Mouse (Mus musculus) kidney, embryonic 16.5 days (tissue): ENCODE data around the gene Cep170b. TPM values are rescaled to one million over a fixed set of nuclear protein-coding genes. Genes with fewer than 3 reads are reported as not detected.

Source experiments
- ATAC-seq: fragments of 200-750 bp; cut with Nextera tagmentation; 2 replicates; pipeline ENCODE4 v1.8.0; 2017; ENCODE audit warnings: moderate TSS enrichment; ENCODE audit not compliant: low FRiP score, low TSS enrichment
- H3K27ac ChIP-seq: fragments of 300-500 bp; sonication (generic); 2 replicates; pipeline ENCODE4 v1.5.1; 2014; ENCODE audit warnings: low read length
- H3K27me3 ChIP-seq: fragments of 300-500 bp; sonication (generic); 2 replicates; pipeline ENCODE4 v1.6.1; 2014; ENCODE audit warnings: low read length, control low read depth, mixed read lengths; ENCODE audit not compliant: insufficient read depth
- H3K36me3 ChIP-seq: fragments of 300-500 bp; sonication (generic); 2 replicates; pipeline ENCODE4 v1.6.1; 2014; ENCODE audit warnings: low read length, control low read depth, mixed read lengths; ENCODE audit not compliant: insufficient read depth
- H3K4me1 ChIP-seq: fragments of 300-500 bp; sonication (generic); 2 replicates; pipeline ENCODE4 v1.6.1; 2014; ENCODE audit warnings: low read length, control low read depth, mixed read lengths; ENCODE audit not compliant: insufficient read depth
- H3K4me2 ChIP-seq: fragments of 300-500 bp; sonication (generic); replicated peaks from 2 replicates; pipeline ENCODE4 v1.6.1; 2014; ENCODE audit warnings: low read depth, low read length
- H3K4me3 ChIP-seq: fragments of 300-500 bp; sonication (generic); 2 replicates; pipeline ENCODE4 v1.5.1; 2014; ENCODE audit warnings: mild to moderate bottlenecking, low read length
- H3K9ac ChIP-seq: fragments of 300-500 bp; sonication (generic); replicated peaks from 2 replicates; pipeline ENCODE4 v1.6.1; 2014; ENCODE audit warnings: low read length
- H3K9me3 ChIP-seq: fragments of 300-500 bp; sonication (generic); 2 replicates; pipeline ENCODE4 v1.6.1; 2016; ENCODE audit warnings: low read length, control low read depth
- WGBS: fragments of 180-500 bp; shearing (Covaris S2); extraction: QIAGEN DNeasy Blood & Tissue Kit; methylation state at CpG from one replicate; pipeline ENCODE4 v1.1.7; 2014; 5-methylcytosine and 5-hydroxymethylcytosine counted together
- polyA plus RNA-seq: library from polyadenylated mRNA; unstranded; fragments of >200 nt; fragmentation: Nextera tagmentation; extraction: Ambion mirVana; gene quantifications from 2 replicates; pipeline ENCODE4 v1.2.1, GENCODE M21; 2015

Cep170b gene
- polyA plus RNA-seq, 1 experiment from 2014 or later = 17.5 TPM

DNA sequence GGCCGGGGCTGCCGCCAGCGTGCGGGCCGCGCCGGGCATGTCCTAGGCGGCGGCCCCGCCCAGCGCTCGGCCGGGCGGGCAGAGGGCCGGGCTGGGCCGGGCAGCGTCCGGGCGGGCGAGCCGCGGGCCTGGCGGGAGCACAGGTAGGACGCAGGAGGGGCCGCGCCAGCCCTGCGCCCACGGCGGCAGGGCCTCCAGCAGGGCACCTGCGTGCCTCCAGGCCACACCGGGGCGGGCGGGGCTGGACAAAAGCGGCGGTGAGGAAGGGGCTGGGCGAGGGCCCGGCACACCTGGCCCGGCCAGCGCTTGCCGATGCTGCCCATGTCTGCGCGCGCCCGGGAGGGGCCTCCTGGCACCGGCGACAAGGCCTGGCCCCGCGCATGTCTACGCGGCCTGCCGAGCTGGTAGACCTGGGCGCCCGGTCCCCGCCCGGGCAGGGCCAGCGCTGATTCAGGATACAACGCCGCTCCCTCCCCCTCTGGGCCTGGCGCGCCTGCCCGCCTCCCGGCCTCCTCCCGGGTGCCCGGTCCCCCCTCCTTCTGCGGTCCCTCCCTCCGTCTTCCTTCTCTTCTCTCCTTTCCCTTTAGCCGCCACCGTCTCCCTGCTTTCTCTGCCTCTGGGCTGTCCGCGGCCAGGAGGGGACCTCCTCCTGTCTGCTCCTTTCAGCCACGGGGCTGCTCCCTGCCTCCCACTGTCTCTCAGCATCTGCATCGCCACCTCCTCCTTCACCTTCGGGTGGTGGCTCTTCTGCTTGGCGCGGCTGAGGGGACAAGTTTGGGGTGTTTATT lies 2.2 kb downstream of the Cep170b start:
- Histone ChIP-seq H3K27me3 (no peaks in the 10 kb centered on the region), H3K27ac (peak overlapping the region; percentile 95), H3K36me3 (peaks cover 6% of the 10 kb centered on the region; the same call in 1 of the 2 replicates), H3K9ac (peak overlapping the region; percentile 86), H3K4me1 (peaks cover 34% of the 10 kb centered on the region), H3K9me3 (no peaks in the 10 kb centered on the region), H3K4me2 (peak overlapping the region; percentile 87), H3K4me3 (peak overlapping the region; percentile 79)
- WGBS = under 1% methylated on average over 58 of the region's 75 CpGs
- peak; percentile 49 for ATAC-seq

DNA sequence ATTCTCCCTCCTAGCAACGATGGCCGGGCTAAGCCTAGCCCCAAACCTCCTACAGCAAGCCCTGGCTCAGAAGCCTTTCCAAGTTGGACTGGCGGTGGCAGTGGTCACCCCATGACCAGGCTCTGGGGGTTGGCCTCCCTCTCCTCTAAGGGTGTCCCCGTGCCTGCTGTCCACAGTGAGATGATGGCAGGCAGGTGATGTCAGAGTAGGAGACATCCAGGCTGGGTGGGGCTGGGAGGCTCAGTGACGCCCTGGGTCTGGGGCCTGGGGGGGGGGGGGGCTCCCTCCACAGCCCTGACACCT lies 2.7 kb downstream of the Cep170b start:
- WGBS = 2% methylated on average over 5 of the region's 5 CpGs
- Histone ChIP-seq H3K27me3 (no peaks in the 10 kb centered on the region), H3K4me1 (peaks cover 34% of the 10 kb centered on the region), H3K36me3 (peaks cover 6% of the 10 kb centered on the region; the same call in 1 of the 2 replicates), H3K9me3 (no peaks in the 10 kb centered on the region), H3K4me3 (peak overlapping the region; percentile 79), H3K27ac (peak overlapping the region; percentile 95; the same call in 1 of the 2 replicates), H3K4me2 (peak overlapping the region; percentile 87), H3K9ac (peak overlapping the region; percentile 86)
- peak; percentile 0; the same call in 1 of the 2 replicates for ATAC-seq

GRCm38 (mm10) chr12:112723445-112723844 lies 3.2 kb downstream of the Cep170b start:
- Histone ChIP-seq H3K4me2 (peak overlapping the region; percentile 87), H3K9ac (peak overlapping the region; percentile 86), H3K9me3 (no peaks in the 10 kb centered on the region), H3K4me3 (peak overlapping the region; percentile 79), H3K27me3 (no peaks in the 10 kb centered on the region), H3K4me1 (peaks cover 34% of the 10 kb centered on the region), H3K36me3 (peaks cover 6% of the 10 kb centered on the region; the same call in 1 of the 2 replicates), H3K27ac (no peak overlapping the region)
- 88% methylated on average over 6 of the region's 6 CpGs for WGBS
- no peak for ATAC-seq

DNA sequence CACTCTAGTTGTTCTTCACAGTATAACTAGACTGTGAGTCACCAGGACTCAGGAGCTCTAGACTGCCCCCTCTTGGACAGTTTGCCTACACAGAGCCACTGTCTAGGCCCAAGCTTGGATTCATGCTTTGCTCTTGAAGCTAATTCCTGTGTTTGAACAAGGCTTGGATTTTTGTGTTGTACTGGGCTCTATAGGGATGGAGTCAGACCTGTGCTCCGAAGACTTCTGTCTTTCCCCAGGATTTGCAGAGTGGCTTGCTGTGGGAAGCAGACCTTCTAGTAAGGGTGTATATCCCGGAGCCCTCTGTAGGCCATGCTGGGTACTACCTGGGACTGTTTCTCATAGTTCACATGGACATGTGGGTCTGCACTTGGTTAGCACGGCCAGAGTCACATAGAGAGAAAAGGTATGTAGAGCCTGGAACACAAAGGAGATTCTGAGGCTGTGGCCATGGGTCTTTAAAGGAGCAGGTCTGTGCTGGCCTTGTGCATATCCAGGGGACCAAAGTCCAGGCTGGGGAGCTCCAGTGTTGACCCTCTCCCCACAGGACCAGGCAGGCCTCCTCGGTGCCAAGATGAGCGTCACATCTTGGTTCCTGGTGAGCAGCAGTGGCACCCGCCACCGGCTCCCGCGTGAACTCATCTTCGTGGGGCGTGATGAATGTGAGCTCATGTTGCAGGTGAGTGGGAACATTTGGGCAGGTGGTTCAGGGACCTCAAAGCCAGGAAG lies 4.0 kb downstream of the Cep170b start:
- H3K9me3 ChIP-seq = no peaks in the 10 kb centered on the region
- no peaks in the 10 kb centered on the region for H3K27me3 ChIP-seq
- H3K4me3 ChIP-seq = no peak overlapping the region
- no peak overlapping the region for H3K4me2 ChIP-seq
- WGBS = 73% methylated on average over 11 of the region's 11 CpGs
- no peak overlapping the region for H3K9ac ChIP-seq
- no peak overlapping the region for H3K27ac ChIP-seq
- peaks cover 29% of the 10 kb centered on the region for H3K4me1 ChIP-seq
- no peak for ATAC-seq
- peaks cover 6% of the 10 kb centered on the region; the same call in 1 of the 2 replicates for H3K36me3 ChIP-seq

- Histone ChIP-seq H3K4me2 (no peak overlapping the region), H3K4me3 (no peak overlapping the region), H3K9me3 (no peaks in the 10 kb centered on the region), H3K27me3 (no peaks in the 10 kb centered on the region), H3K4me1 (peaks cover 6% of the 10 kb centered on the region), H3K9ac (no peak overlapping the region), H3K27ac (no peak overlapping the region), H3K36me3 (peaks cover 21% of the 10 kb centered on the region; the same call in 1 of the 2 replicates)
- 81% methylated on average over 8 of the region's 8 CpGs for WGBS
- no peak for ATAC-seq
Observed at GRCm38 (mm10) chr12:112727801-112728200, 7.5 kb downstream of the Cep170b start.

DNA sequence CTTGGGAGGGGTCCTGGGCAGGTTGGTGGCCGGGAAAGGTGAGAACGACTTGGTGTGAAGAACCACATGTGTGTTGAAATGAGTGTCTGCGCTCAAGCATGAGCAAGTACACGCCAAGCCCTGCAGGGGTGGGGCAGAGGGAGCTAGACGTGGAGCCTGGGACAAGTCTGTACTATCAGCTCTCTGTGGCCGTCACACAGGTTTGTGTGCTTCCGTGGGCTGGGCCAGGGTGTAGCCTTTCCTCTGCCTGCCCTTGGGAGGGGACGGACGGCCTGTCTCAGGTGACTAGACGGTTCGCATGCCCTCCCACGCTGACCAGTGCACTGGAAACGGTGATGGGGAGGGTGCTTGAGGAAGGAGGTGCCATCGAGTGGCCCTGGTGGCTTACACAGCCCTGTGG lies 10.6 kb downstream of the Cep170b start:
- no peak for ATAC-seq
- H3K9me3 ChIP-seq = no peaks in the 10 kb centered on the region
- 54% methylated on average over 14 of the region's 14 CpGs for WGBS
- H3K4me3 ChIP-seq = no peak overlapping the region
- H3K4me1 ChIP-seq = no peaks in the 10 kb centered on the region; the same call in 1 of the 2 replicates
- no peak overlapping the region for H3K4me2 ChIP-seq
- no peak overlapping the region for H3K9ac ChIP-seq
- H3K27ac ChIP-seq = no peak overlapping the region
- H3K27me3 ChIP-seq = no peaks in the 10 kb centered on the region
- peaks cover 35% of the 10 kb centered on the region for H3K36me3 ChIP-seq

- H3K4me1 ChIP-seq = no peaks in the 10 kb centered on the region; the same call in 1 of the 2 replicates
- H3K9ac ChIP-seq = no peak overlapping the region
- no peak overlapping the region for H3K27ac ChIP-seq
- H3K9me3 ChIP-seq = no peaks in the 10 kb centered on the region
- H3K4me3 ChIP-seq = no peak overlapping the region
- no peak overlapping the region for H3K4me2 ChIP-seq
- H3K36me3 ChIP-seq = peaks cover 42% of the 10 kb centered on the region
- WGBS = 80% methylated on average over 10 of the region's 10 CpGs
- ATAC-seq = no peak
- no peaks in the 10 kb centered on the region for H3K27me3 ChIP-seq
Observed at GRCm38 (mm10) chr12:112732591-112732990, 12.3 kb downstream of the Cep170b start.

GRCm38 (mm10) chr12:112734108-112734820 lies 14.0 kb downstream of the Cep170b start:
- Histone ChIP-seq H3K27me3 (no peaks in the 10 kb centered on the region), H3K9me3 (no peaks in the 10 kb centered on the region), H3K4me2 (no peak overlapping the region), H3K4me3 (no peak overlapping the region), H3K4me1 (no peaks in the 10 kb centered on the region; the same call in 1 of the 2 replicates), H3K36me3 (peaks cover 59% of the 10 kb centered on the region), H3K9ac (no peak overlapping the region), H3K27ac (no peak overlapping the region)
- 73% methylated on average over 2 of the region's 2 CpGs for WGBS
- no peak for ATAC-seq

GRCm38 (mm10) chr12:112734881-112735655 lies 14.8 kb downstream of the Cep170b start:
- H3K36me3 ChIP-seq = peaks cover 62% of the 10 kb centered on the region

More at GRCm38 (mm10) chr12:112734881-112735655, 14.8 kb downstream of the Cep170b start:
- Histone ChIP-seq H3K27me3 (no peaks in the 10 kb centered on the region), H3K27ac (no peak overlapping the region), H3K4me2 (no peak overlapping the region), H3K9ac (no peak overlapping the region), H3K9me3 (no peaks in the 10 kb centered on the region), H3K4me3 (no peak overlapping the region), H3K4me1 (no peaks in the 10 kb centered on the region; the same call in 1 of the 2 replicates)
- no peak for ATAC-seq
- 89% methylated on average over 19 of the region's 19 CpGs for WGBS
